Mouse (Mus musculus): ENCODE data around the gene Tmem222.
A peak's percentile ranks its signal among the peaks of the same experiment; 100 is the strongest.

Gene Tmem222

GRCm38 (mm10) chr4:133277104-133278026 is at the start of gene Tmem222:
Gene Tmem222 (minus strand): TSS chr4:133277792.
- peak; percentile 86 for DNase-seq (ENCODE audit: low spot score)

- DNase-seq (ENCODE audit: low spot score): no peak
Measured at GRCm38 (mm10) chr4:133319667-133320066, 42.1 kb upstream of the Tmem222 start.

GRCm38 (mm10) chr4:133315991-133316390 is 38.4 kb upstream of the Tmem222 start:
- DNase-seq (ENCODE audit: low spot score): no peak

- no peak for DNase-seq (ENCODE audit: low spot score)
Measured at GRCm38 (mm10) chr4:133314896-133315295, 37.3 kb upstream of the Tmem222 start.

GRCm38 (mm10) chr4:133309948-133310347 is 32.4 kb upstream of the Tmem222 start:
- peak; percentile 90 for DNase-seq (ENCODE audit: low spot score)

GRCm38 (mm10) chr4:133307331-133307730 is 29.7 kb upstream of the Tmem222 start:
- DNase-seq (ENCODE audit: low spot score): no peak

- DNase-seq (ENCODE audit: low spot score): no peak
Measured at GRCm38 (mm10) chr4:133305825-133306224, 28.2 kb upstream of the Tmem222 start.

- no peak for DNase-seq (ENCODE audit: low spot score)
Measured at GRCm38 (mm10) chr4:133304770-133305169, 27.2 kb upstream of the Tmem222 start.

GRCm38 (mm10) chr4:133302668-133303067 is 25.1 kb upstream of the Tmem222 start:
- DNase-seq (ENCODE audit: low spot score): no peak

GRCm38 (mm10) chr4:133301802-133302201 is 24.2 kb upstream of the Tmem222 start:
- DNase-seq (ENCODE audit: low spot score): peak; percentile 53

- DNase-seq (ENCODE audit: low spot score): no peak
Measured at GRCm38 (mm10) chr4:133300421-133300820, 22.8 kb upstream of the Tmem222 start.

- no peak for DNase-seq (ENCODE audit: low spot score)
Measured at GRCm38 (mm10) chr4:133299701-133300100, 22.1 kb upstream of the Tmem222 start.

- no peak for DNase-seq (ENCODE audit: low spot score)
Measured at GRCm38 (mm10) chr4:133298516-133299365, 21.1 kb upstream of the Tmem222 start.

GRCm38 (mm10) chr4:133297801-133298238 is 20.2 kb upstream of the Tmem222 start:
- peak; percentile 72 for DNase-seq (ENCODE audit: low spot score)

- no peak for DNase-seq (ENCODE audit: low spot score)
Measured at GRCm38 (mm10) chr4:133297360-133297759, 19.8 kb upstream of the Tmem222 start.

- DNase-seq (ENCODE audit: low spot score): no peak
Measured at GRCm38 (mm10) chr4:133294084-133294483, 16.5 kb upstream of the Tmem222 start.

- DNase-seq (ENCODE audit: low spot score): no peak
Measured at GRCm38 (mm10) chr4:133292901-133293843, 15.6 kb upstream of the Tmem222 start.

- no peak for DNase-seq (ENCODE audit: low spot score)
Measured at GRCm38 (mm10) chr4:133292405-133292804, 14.8 kb upstream of the Tmem222 start.

- DNase-seq (ENCODE audit: low spot score): no peak
Measured at GRCm38 (mm10) chr4:133291255-133291654, 13.7 kb upstream of the Tmem222 start.

- DNase-seq (ENCODE audit: low spot score): no peak
Measured at GRCm38 (mm10) chr4:133286476-133287077, 9.0 kb upstream of the Tmem222 start.

- DNase-seq (ENCODE audit: low spot score): no peak
Measured at GRCm38 (mm10) chr4:133285950-133286349, 8.4 kb upstream of the Tmem222 start.
